30 mouse cellular contexts compared by ENCODE assay signal in genomic region chr7:106788330-106788729, GRCm38 (mm10). TPM values are rescaled to one million over a fixed set of nuclear protein-coding genes. Genes with fewer than 3 reads are reported as not detected.
DNase-seq lines count a peak whose midpoint lies in the region; ATAC-seq and TF ChIP-seq lines count a peak whose summit lies in the region.
"Had no signal": no experiment of that assay in that cellular context is flagged by ENCODE, and none has a peak within 500 bp of the region (broad histone marks: within the 10 kb centered on the region; RNA-seq: fewer than 3 reads in every experiment).

No protein-coding gene starts in this region.

- no peak overlapping the region for H3K27ac ChIP-seq in heart, adult 2 months
- no peak overlapping the region for H3K27ac ChIP-seq in liver, adult 2 months (replicated peaks; ENCODE audit: insufficient read depth, low read depth, low read length)
- H3K27ac ChIP-seq in liver, embryonic 11.5 days (ENCODE audit: low read depth, low read length): no peak overlapping the region
- H3K27ac ChIP-seq in hindbrain, embryonic 11.5 days (ENCODE audit: low read depth, low read length): no peak overlapping the region
- H3K27ac ChIP-seq: embryonic facial prominence, embryonic 15.5 days; hindbrain, embryonic 12.5 days; limb, embryonic 15.5 days; midbrain, embryonic 12.5 days had no signal

- no peaks in the 10 kb centered on the region for H3K79me2 ChIP-seq in heart, adult 2 months (replicated peaks; ENCODE audit: control insufficient read depth, insufficient read depth, low read length)
- no peaks in the 10 kb centered on the region for H3K79me2 ChIP-seq in liver, adult 2 months (ENCODE audit: control insufficient read depth, insufficient read depth, low read length)

- ATAC-seq in liver, embryonic 11.5 days (replicated peaks; ENCODE audit: low FRiP score): no peak
- ATAC-seq in neutrophil, adult 5-6 weeks (ENCODE audit: extremely low read depth, insufficient number of reproducible peaks, low FRiP score, poor library complexity, severe bottlenecking): peak; percentile 36; the same call in 1 of the 2 replicates
- ATAC-seq in hindbrain, embryonic 11.5 days (ENCODE audit: low FRiP score): no peak
- ATAC-seq: forebrain, embryonic 14.5 days had no signal

- peak; percentile 35 for TF ChIP-seq CTCF in heart, adult 2 months (IDR thresholded peaks at IDR 0.05)
- no peak for TF ChIP-seq CTCF in liver, adult 2 months (IDR thresholded peaks at IDR 0.05; ENCODE audit: low read depth, low read length)

- TF ChIP-seq POLR2A in heart, adult 2 months (IDR thresholded peaks at IDR 0.05; ENCODE audit: insufficient read depth, low read depth, low read length): no peak
- no peak for TF ChIP-seq POLR2A in liver, adult 2 months (IDR thresholded peaks at IDR 0.05; ENCODE audit: extremely low read depth, insufficient read depth, low read length)

- H3K4me2 ChIP-seq in liver, embryonic 11.5 days: no peak overlapping the region
- H3K4me2 ChIP-seq in hindbrain, embryonic 11.5 days (replicated peaks; ENCODE audit: low read depth, low read length): no peak overlapping the region
- H3K4me2 ChIP-seq: embryonic facial prominence, embryonic 15.5 days; heart, embryonic 12.5 days; hindbrain, embryonic 12.5 days; limb, embryonic 15.5 days; midbrain, embryonic 12.5 days had no signal

- no peaks in the 10 kb centered on the region for H3K4me1 ChIP-seq in heart, adult 2 months (ENCODE audit: control insufficient read depth, insufficient read depth, low read length)
- H3K4me1 ChIP-seq in liver, adult 2 months (ENCODE audit: control insufficient read depth, insufficient read depth, low read length): no peaks in the 10 kb centered on the region
- H3K4me1 ChIP-seq in liver, embryonic 11.5 days (replicated peaks; ENCODE audit: control insufficient read depth, insufficient read depth, low read length): no peaks in the 10 kb centered on the region
- no peaks in the 10 kb centered on the region for H3K4me1 ChIP-seq in hindbrain, embryonic 11.5 days (replicated peaks; ENCODE audit: control insufficient read depth, insufficient read depth, low read length)
- H3K4me1 ChIP-seq: embryonic facial prominence, embryonic 15.5 days; heart, embryonic 12.5 days; hindbrain, embryonic 12.5 days; limb, embryonic 15.5 days; midbrain, embryonic 12.5 days had no signal

- no peak for TF ChIP-seq EP300 in heart, adult 2 months (IDR thresholded peaks at IDR 0.05; ENCODE audit: insufficient read depth, low read depth, low read length)

- intact Hi-C loops in heart, adult 2 months (cut with DNase I): no loop called here
- intact Hi-C loops in heart, postnatal 14 days (cut with DNase I): no loop called here

- H3K27me3 ChIP-seq in heart, adult 2 months (ENCODE audit: control insufficient read depth, insufficient read depth, low read length): no peaks in the 10 kb centered on the region
- no peaks in the 10 kb centered on the region for H3K27me3 ChIP-seq in liver, adult 2 months (ENCODE audit: control insufficient read depth, insufficient read depth, low read length)
- no peaks in the 10 kb centered on the region for H3K27me3 ChIP-seq in liver, embryonic 11.5 days (replicated peaks; ENCODE audit: control insufficient read depth, insufficient read depth, low read length)
- H3K27me3 ChIP-seq in hindbrain, embryonic 11.5 days (ENCODE audit: control insufficient read depth, insufficient read depth, low read length): no peaks in the 10 kb centered on the region
- H3K27me3 ChIP-seq: embryonic facial prominence, embryonic 15.5 days; heart, embryonic 12.5 days; hindbrain, embryonic 12.5 days; limb, embryonic 15.5 days; midbrain, embryonic 12.5 days had no signal

- no peak overlapping the region for H3K4me3 ChIP-seq in heart, adult 2 months
- H3K4me3 ChIP-seq in liver, adult 2 months (ENCODE audit: insufficient read depth, low read depth, low read length): no peak overlapping the region
- no peak overlapping the region for H3K4me3 ChIP-seq in liver, embryonic 11.5 days (ENCODE audit: low read depth, low read length)
- H3K4me3 ChIP-seq in hindbrain, embryonic 11.5 days (ENCODE audit: low read depth, low read length): no peak overlapping the region
- H3K4me3 ChIP-seq: embryonic facial prominence, embryonic 15.5 days; heart, embryonic 12.5 days; hindbrain, embryonic 12.5 days; limb, embryonic 15.5 days; midbrain, embryonic 12.5 days had no signal

- H3K36me3 ChIP-seq in heart, adult 2 months (ENCODE audit: control insufficient read depth, insufficient read depth, low read length): no peaks in the 10 kb centered on the region
- no peaks in the 10 kb centered on the region for H3K36me3 ChIP-seq in liver, adult 2 months (ENCODE audit: control insufficient read depth, insufficient read depth, low read length)
- H3K36me3 ChIP-seq in liver, embryonic 11.5 days (ENCODE audit: control insufficient read depth, insufficient read depth, low read length): no peaks in the 10 kb centered on the region
- H3K36me3 ChIP-seq in hindbrain, embryonic 11.5 days (ENCODE audit: control insufficient read depth, insufficient read depth, low read length): no peaks in the 10 kb centered on the region
- H3K36me3 ChIP-seq: embryonic facial prominence, embryonic 15.5 days; heart, embryonic 12.5 days; hindbrain, embryonic 12.5 days; limb, embryonic 15.5 days; midbrain, embryonic 12.5 days had no signal

- H3K9ac ChIP-seq in heart, adult 2 months (ENCODE audit: low read depth, low read length): no peak overlapping the region
- no peak overlapping the region for H3K9ac ChIP-seq in liver, adult 2 months (ENCODE audit: low read depth, low read length)
- no peak overlapping the region for H3K9ac ChIP-seq in liver, embryonic 11.5 days (ENCODE audit: low read depth, low read length)
- H3K9ac ChIP-seq in hindbrain, embryonic 11.5 days (ENCODE audit: low read depth, low read length): no peak overlapping the region
- H3K9ac ChIP-seq: embryonic facial prominence, embryonic 15.5 days; heart, embryonic 12.5 days; hindbrain, embryonic 12.5 days; limb, embryonic 15.5 days; midbrain, embryonic 12.5 days had no signal

- no peak for DNase-seq in heart, adult 2 months
- DNase-seq in heart, adult 8-10 months (ENCODE audit: low spot score): no peak
- peak; percentile 20 for DNase-seq in liver, adult 2 months (ENCODE audit: extremely low read depth, low read depth, low spot score)
- no peak for DNase-seq in liver, embryonic 11.5 days (ENCODE audit: low spot score)
- peak; percentile 6 for DNase-seq in brain, adult 2 months (ENCODE audit: low read depth, low spot score)
- DNase-seq in heart, postnatal 14 days: no peak
- no peak for DNase-seq in hindbrain, embryonic 11.5 days (ENCODE audit: low spot score)
- DNase-seq: adrenal gland, postnatal 36 days; cerebellum, adult 11-12 months; cerebellum, postnatal 25 days; gastrocnemius, postnatal 10 days; heart, postnatal 10 days; kidney, adult 2 months; kidney, postnatal 36 days; left cerebral cortex, postnatal 4 days; lung, adult 18-20 months; lung, postnatal 10 days; spleen, adult 18-20 months; thymus, postnatal 36 days had no signal

- no peaks in the 10 kb centered on the region for H3K9me3 ChIP-seq in liver, embryonic 11.5 days (ENCODE audit: control insufficient read depth, low read length)
- no peaks in the 10 kb centered on the region for H3K9me3 ChIP-seq in hindbrain, embryonic 11.5 days (ENCODE audit: control insufficient read depth, low read length)
- H3K9me3 ChIP-seq: embryonic facial prominence, embryonic 15.5 days; heart, embryonic 12.5 days; hindbrain, embryonic 12.5 days; limb, embryonic 15.5 days; midbrain, embryonic 12.5 days had no signal

RNA-seq across cellular contexts. Expression of gene Olfr699, which starts 4.7 kb away (rescaled TPM):
- not detected for total RNA-seq in heart, adult 2 months (2021)
- not detected in 2 replicates for polyA plus RNA-seq in heart, adult 2 months (2012; rRNA removed)
- total RNA-seq in heart, adult 8-10 months (2022): not detected
- not detected in 2 replicates for total RNA-seq in liver, adult 2 months (2014; rRNA removed)
- polyA plus RNA-seq in liver, adult 2 months (2012; rRNA removed): not detected in 2 replicates
- not detected in 2 replicates for polyA plus RNA-seq in liver, embryonic 11.5 days (2014; fragmentation: Nextera tagmentation; extraction: Ambion mirVana)
- total RNA-seq in neutrophil, adult 5-6 weeks (2017): 0.12 TPM in 1 of 2 replicates, not detected in the other
- not detected for total RNA-seq in heart, postnatal 14 days (2021)
- polyA plus RNA-seq in hindbrain, embryonic 11.5 days (2014; fragmentation: Nextera tagmentation; extraction: Ambion mirVana): not detected in 2 replicates
- total RNA-seq: adrenal gland, adult 18-20 months; adrenal gland, postnatal 36 days; gastrocnemius, postnatal 10 days; granulocyte monocyte progenitor cell, adult 5-6 weeks; heart, postnatal 10 days; left cerebral cortex, adult 8-10 months; left cerebral cortex, postnatal 4 days had no signal
- polyA plus RNA-seq: forebrain, embryonic 14.5 days; heart, embryonic 12.5 days; hindbrain, embryonic 12.5 days; kidney, adult 2 months; limb, embryonic 15.5 days; midbrain, embryonic 12.5 days; stomach, embryonic 14.5 days had no signal

RNA-seq across cellular contexts. Expression of gene Olfr700, which starts 20.3 kb away (rescaled TPM):
- not detected for total RNA-seq in heart, adult 2 months (2021)
- not detected in 2 replicates for polyA plus RNA-seq in heart, adult 2 months (2012; rRNA removed)
- total RNA-seq in heart, adult 8-10 months (2022): not detected
- total RNA-seq in liver, adult 2 months (2014; rRNA removed): not detected in 2 replicates
- not detected in 2 replicates for polyA plus RNA-seq in liver, adult 2 months (2012; rRNA removed)
- not detected in 2 replicates for polyA plus RNA-seq in liver, embryonic 11.5 days (2014; fragmentation: Nextera tagmentation; extraction: Ambion mirVana)
- total RNA-seq in neutrophil, adult 5-6 weeks (2017): not detected in 2 replicates
- not detected for total RNA-seq in heart, postnatal 14 days (2021)
- polyA plus RNA-seq in hindbrain, embryonic 11.5 days (2014; fragmentation: Nextera tagmentation; extraction: Ambion mirVana): not detected in 2 replicates
- total RNA-seq: adrenal gland, adult 18-20 months; adrenal gland, postnatal 36 days; gastrocnemius, postnatal 10 days; granulocyte monocyte progenitor cell, adult 5-6 weeks; heart, postnatal 10 days; left cerebral cortex, adult 8-10 months; left cerebral cortex, postnatal 4 days had no signal
- polyA plus RNA-seq: embryonic facial prominence, embryonic 15.5 days; forebrain, embryonic 14.5 days; heart, embryonic 12.5 days; hindbrain, embryonic 12.5 days; kidney, adult 2 months; limb, embryonic 15.5 days; midbrain, embryonic 12.5 days; stomach, embryonic 14.5 days had no signal

RNA-seq across cellular contexts. Expression of gene Olfr701, which starts 25.6 kb away (rescaled TPM):
- not detected for total RNA-seq in heart, adult 2 months (2021)
- not detected in 2 replicates for polyA plus RNA-seq in heart, adult 2 months (2012; rRNA removed)
- not detected for total RNA-seq in heart, adult 8-10 months (2022)
- total RNA-seq in liver, adult 2 months (2014; rRNA removed): not detected in 2 replicates
- not detected in 2 replicates for polyA plus RNA-seq in liver, adult 2 months (2012; rRNA removed)
- not detected in 2 replicates for polyA plus RNA-seq in liver, embryonic 11.5 days (2014; fragmentation: Nextera tagmentation; extraction: Ambion mirVana)
- not detected in 2 replicates for total RNA-seq in neutrophil, adult 5-6 weeks (2017)
- total RNA-seq in heart, postnatal 14 days (2021): not detected
- polyA plus RNA-seq in hindbrain, embryonic 11.5 days (2014; fragmentation: Nextera tagmentation; extraction: Ambion mirVana): not detected in 2 replicates
- total RNA-seq: adrenal gland, adult 18-20 months; adrenal gland, postnatal 36 days; gastrocnemius, postnatal 10 days; granulocyte monocyte progenitor cell, adult 5-6 weeks; heart, postnatal 10 days; left cerebral cortex, postnatal 4 days had no signal
- polyA plus RNA-seq: embryonic facial prominence, embryonic 15.5 days; forebrain, embryonic 14.5 days; heart, embryonic 12.5 days; hindbrain, embryonic 12.5 days; kidney, adult 2 months; limb, embryonic 15.5 days; midbrain, embryonic 12.5 days; stomach, embryonic 14.5 days had no signal

RNA-seq across cellular contexts. Expression of gene Olfr698, which starts 33.1 kb away (rescaled TPM):
- not detected for total RNA-seq in heart, adult 2 months (2021)
- not detected in 2 replicates for polyA plus RNA-seq in heart, adult 2 months (2012; rRNA removed)
- total RNA-seq in heart, adult 8-10 months (2022): not detected
- not detected in 2 replicates for total RNA-seq in liver, adult 2 months (2014; rRNA removed)
- polyA plus RNA-seq in liver, adult 2 months (2012; rRNA removed): not detected in 2 replicates
- not detected in 2 replicates for polyA plus RNA-seq in liver, embryonic 11.5 days (2014; fragmentation: Nextera tagmentation; extraction: Ambion mirVana)
- not detected in 2 replicates for total RNA-seq in neutrophil, adult 5-6 weeks (2017)
- total RNA-seq in heart, postnatal 14 days (2021): not detected
- not detected in 2 replicates for polyA plus RNA-seq in hindbrain, embryonic 11.5 days (2014; fragmentation: Nextera tagmentation; extraction: Ambion mirVana)
- total RNA-seq: adrenal gland, adult 18-20 months; adrenal gland, postnatal 36 days; gastrocnemius, postnatal 10 days; granulocyte monocyte progenitor cell, adult 5-6 weeks; heart, postnatal 10 days; left cerebral cortex, postnatal 4 days had no signal
- polyA plus RNA-seq: embryonic facial prominence, embryonic 15.5 days; forebrain, embryonic 14.5 days; heart, embryonic 12.5 days; hindbrain, embryonic 12.5 days; kidney, adult 2 months; limb, embryonic 15.5 days; midbrain, embryonic 12.5 days; stomach, embryonic 14.5 days had no signal

RNA-seq across cellular contexts. Expression of gene Olfr702, which starts 45.4 kb away (rescaled TPM):
- total RNA-seq in heart, adult 2 months (2021): not detected
- polyA plus RNA-seq in heart, adult 2 months (2012; rRNA removed): not detected in 2 replicates
- total RNA-seq in heart, adult 8-10 months (2022): not detected
- total RNA-seq in liver, adult 2 months (2014; rRNA removed): not detected in 2 replicates
- not detected in 2 replicates for polyA plus RNA-seq in liver, adult 2 months (2012; rRNA removed)
- not detected in 2 replicates for polyA plus RNA-seq in liver, embryonic 11.5 days (2014; fragmentation: Nextera tagmentation; extraction: Ambion mirVana)
- not detected in 2 replicates for total RNA-seq in neutrophil, adult 5-6 weeks (2017)
- total RNA-seq in heart, postnatal 14 days (2021): not detected
- polyA plus RNA-seq in hindbrain, embryonic 11.5 days (2014; fragmentation: Nextera tagmentation; extraction: Ambion mirVana): not detected in 2 replicates
- total RNA-seq: adrenal gland, adult 18-20 months; adrenal gland, postnatal 36 days; gastrocnemius, postnatal 10 days; granulocyte monocyte progenitor cell, adult 5-6 weeks; heart, postnatal 10 days; left cerebral cortex, adult 8-10 months; left cerebral cortex, postnatal 4 days had no signal
- polyA plus RNA-seq: embryonic facial prominence, embryonic 15.5 days; forebrain, embryonic 14.5 days; heart, embryonic 12.5 days; hindbrain, embryonic 12.5 days; kidney, adult 2 months; limb, embryonic 15.5 days; midbrain, embryonic 12.5 days; stomach, embryonic 14.5 days had no signal

Comparison
In these comparisons a context has a peak if more than half of its experiments do, and no peak if none do; other contexts are left out.
1. DNase-seq: peak in liver, adult 2 months (single experiment) and brain, adult 2 months (single experiment); none in heart, adult 2 months (0 of 2), heart, adult 8-10 months (single experiment), liver, embryonic 11.5 days (single experiment), heart, postnatal 14 days (0 of 2) and hindbrain, embryonic 11.5 days (single experiment).